Mouse (Mus musculus) lung, postnatal 36 days (tissue): ENCODE data around the gene Rcor2.

Experiments used
- DNase-seq: peaks from one replicate; pipeline ENCODE4 v3.0.0; 2022; ENCODE audit warnings: mixed read lengths

Rcor2 gene

GRCm38 (mm10) chr19:7267091-7267741 lies at the start of gene Rcor2:
Gene Rcor2 (plus strand): TSS chr19:7267325.
- DNase-seq = peak; percentile 81

- no peak for DNase-seq
These were observed 49.2 kb upstream of the Rcor2 start for GRCm38 (mm10) chr19:7217926-7218267.

GRCm38 (mm10) chr19:7218753-7219152 lies 48.4 kb upstream of the Rcor2 start:
- DNase-seq = no peak

- no peak for DNase-seq
These were observed 44.9 kb upstream of the Rcor2 start for GRCm38 (mm10) chr19:7222196-7222595.

- no peak for DNase-seq
These were observed 43.6 kb upstream of the Rcor2 start for GRCm38 (mm10) chr19:7223488-7223887.

GRCm38 (mm10) chr19:7224253-7224652 lies 42.9 kb upstream of the Rcor2 start:
- DNase-seq = no peak

- DNase-seq = no peak
These were observed 41.9 kb upstream of the Rcor2 start for GRCm38 (mm10) chr19:7225096-7225690.

- DNase-seq = peak; percentile 61
These were observed 40.6 kb upstream of the Rcor2 start for GRCm38 (mm10) chr19:7226511-7226914.

- peak; percentile 89 for DNase-seq
These were observed 32.4 kb upstream of the Rcor2 start for GRCm38 (mm10) chr19:7234537-7235221.

- no peak for DNase-seq
These were observed 31.7 kb upstream of the Rcor2 start for GRCm38 (mm10) chr19:7235461-7235860.

- no peak for DNase-seq
These were observed 31.1 kb upstream of the Rcor2 start for GRCm38 (mm10) chr19:7236011-7236410.

GRCm38 (mm10) chr19:7236742-7237141 lies 30.4 kb upstream of the Rcor2 start:
- DNase-seq = no peak

- no peak for DNase-seq
These were observed 27.6 kb upstream of the Rcor2 start for GRCm38 (mm10) chr19:7239574-7239973.

GRCm38 (mm10) chr19:7240291-7240690 lies 26.8 kb upstream of the Rcor2 start:
- no peak for DNase-seq

GRCm38 (mm10) chr19:7240782-7241690 lies 26.1 kb upstream of the Rcor2 start, which contains the start of gene Naa40:
Gene Naa40 (minus strand): TSS chr19:7241183.
- DNase-seq = peak; percentile 95

GRCm38 (mm10) chr19:7246021-7246420 lies 21.1 kb upstream of the Rcor2 start:
- DNase-seq = no peak

- no peak for DNase-seq
These were observed 9.2 kb upstream of the Rcor2 start for GRCm38 (mm10) chr19:7257881-7258280.

- no peak for DNase-seq
These were observed 5.6 kb upstream of the Rcor2 start for GRCm38 (mm10) chr19:7261476-7261875.

GRCm38 (mm10) chr19:7261964-7262363 lies 5.2 kb upstream of the Rcor2 start:
- DNase-seq = no peak

- DNase-seq = no peak
These were observed 4.5 kb upstream of the Rcor2 start for GRCm38 (mm10) chr19:7262592-7262991.

- peak; percentile 89 for DNase-seq
These were observed 2.9 kb upstream of the Rcor2 start for GRCm38 (mm10) chr19:7264088-7264765.

GRCm38 (mm10) chr19:7264766-7265331 lies 2.3 kb upstream of the Rcor2 start:
- DNase-seq = no peak
